Mouse (Mus musculus): ENCODE measurements around the gene Gm42906.

DNA sequence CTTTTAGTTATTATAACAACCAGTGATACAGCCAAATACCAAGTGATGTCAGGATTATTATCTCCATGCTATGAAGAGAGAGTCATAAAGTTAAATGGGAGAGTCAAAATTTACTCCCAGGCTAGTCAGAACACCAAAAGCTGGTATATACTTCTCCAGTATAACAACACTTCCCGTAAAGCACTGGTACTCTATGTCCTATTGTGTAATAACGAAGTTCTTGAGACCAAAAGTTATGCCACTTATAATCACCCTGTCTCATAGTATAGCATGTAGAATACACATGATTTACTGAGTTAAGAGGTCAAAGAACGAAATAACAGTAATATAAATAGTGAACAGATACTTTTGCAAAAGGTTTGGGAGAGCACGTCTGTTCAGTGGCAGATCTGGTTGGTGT is 222.9 kb downstream of the Gm42906 start:
- TF ChIP-seq CTCF (IDR thresholded peaks at IDR 0.05; ENCODE audit: control insufficient read depth, insufficient read depth, insufficient read length) (no peak), CEBPB (IDR thresholded peaks at IDR 0.05; ENCODE audit: low read depth) (no peak), MAX (IDR thresholded peaks at IDR 0.05) (no peak), USF1 (IDR thresholded peaks at IDR 0.05; ENCODE audit: low read depth) (no peak), MYOD1 (IDR thresholded peaks at IDR 0.05; ENCODE audit: control insufficient read depth, insufficient read length, low read depth) (no peak), FOSL1 (IDR thresholded peaks at IDR 0.05; ENCODE audit: insufficient read depth, low read length, poor library complexity, severe bottlenecking) (no peak), MYOG (IDR thresholded peaks at IDR 0.05; ENCODE audit: control insufficient read depth, extremely low read depth, insufficient read length) (no peak)

All from C2C12 (cell line).